ENCODE assay signal across 9 mouse cellular contexts in the genomic region with DNA sequence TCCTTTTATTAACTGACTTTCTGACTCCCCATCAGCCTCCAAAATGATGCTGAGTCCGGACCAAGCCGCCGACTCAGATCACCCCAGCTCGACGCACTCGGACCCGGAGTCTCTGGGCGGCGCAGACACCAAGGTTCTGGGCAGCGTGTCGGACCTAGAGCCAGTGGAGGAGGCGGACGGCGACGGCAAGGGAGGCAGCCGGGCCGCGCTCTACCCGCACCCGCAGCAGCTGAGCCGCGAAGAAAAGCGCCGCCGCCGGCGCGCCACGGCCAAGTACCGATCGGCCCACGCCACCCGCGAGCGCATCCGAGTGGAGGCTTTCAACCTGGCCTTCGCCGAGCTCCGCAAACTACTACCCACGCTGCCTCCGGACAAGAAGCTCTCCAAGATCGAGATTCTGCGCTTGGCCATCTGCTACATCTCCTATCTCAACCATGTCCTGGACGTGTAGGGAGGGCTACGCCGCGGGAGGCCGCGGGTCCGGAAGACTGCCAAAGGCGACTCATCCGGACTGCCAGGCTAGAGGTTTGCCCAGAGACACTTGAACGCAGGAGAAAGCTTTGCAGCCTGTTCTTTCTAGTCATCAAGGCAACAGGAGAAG. TPM values are rescaled to one million over a fixed set of nuclear protein-coding genes. Genes with fewer than 3 reads are reported as not detected.
DNase-seq lines count a peak whose midpoint lies in the region; ATAC-seq and TF ChIP-seq lines count a peak whose summit lies in the region.
"Had no signal": no experiment of that assay in that cellular context is flagged by ENCODE, and none has a peak within 500 bp of the region (broad histone marks: within the 10 kb centered on the region; RNA-seq: fewer than 3 reads in every experiment).

No protein-coding gene starts in this region.

- peak overlapping the region; percentile 32 for H3K4me2 ChIP-seq in kidney, embryonic 14.5 days (replicated peaks; ENCODE audit: low read depth, low read length)
- H3K4me2 ChIP-seq in intestine, embryonic 15.5 days (replicated peaks) = peak overlapping the region; percentile 72
- H3K4me2 ChIP-seq in midbrain, embryonic 12.5 days (replicated peaks) = peak overlapping the region; percentile 57

- no peak overlapping the region for H3K9ac ChIP-seq in kidney, embryonic 14.5 days (ENCODE audit: low read depth, low read length)
- no peak overlapping the region for H3K9ac ChIP-seq in intestine, embryonic 15.5 days
- H3K9ac ChIP-seq in midbrain, embryonic 12.5 days (replicated peaks) = peak overlapping the region; percentile 80

- no peak for TF ChIP-seq CTCF in kidney, adult 2 months (conservative IDR thresholded peaks at IDR 0.05; ENCODE audit: insufficient read depth, insufficient read length, low read depth, low read length)

- H3K4me3 ChIP-seq in kidney, embryonic 14.5 days (ENCODE audit: low read length) = peak overlapping the region; percentile 34
- H3K4me3 ChIP-seq in kidney, adult 2 months (ENCODE audit: insufficient read depth, low read depth, low read length) = no peak overlapping the region
- peak overlapping the region; percentile 54 for H3K4me3 ChIP-seq in embryonic facial prominence, embryonic 10.5 days
- H3K4me3 ChIP-seq in intestine, embryonic 15.5 days (replicated peaks) = peak overlapping the region; percentile 33
- peak overlapping the region; percentile 55 for H3K4me3 ChIP-seq in midbrain, embryonic 12.5 days

- no peak for DNase-seq in kidney, adult 2 months
- peak; percentile 25 for DNase-seq in adrenal gland, postnatal 14 days
- DNase-seq in embryonic facial prominence, embryonic 10.5 days (ENCODE audit: low spot score) = peak; percentile 68
- peak; percentile 11 for DNase-seq in testis, postnatal 14 days (ENCODE audit: low spot score)
- no peak for DNase-seq in urinary bladder, postnatal 10 days (ENCODE audit: low spot score)

- no peaks in the 10 kb centered on the region for H3K9me3 ChIP-seq in kidney, embryonic 14.5 days (ENCODE audit: control insufficient read depth, low read length)
- no peaks in the 10 kb centered on the region for H3K9me3 ChIP-seq in embryonic facial prominence, embryonic 10.5 days
- no peaks in the 10 kb centered on the region for H3K9me3 ChIP-seq in intestine, embryonic 15.5 days
- H3K9me3 ChIP-seq in midbrain, embryonic 12.5 days = no peaks in the 10 kb centered on the region

- ATAC-seq in kidney, embryonic 14.5 days (ENCODE audit: low FRiP score, low TSS enrichment) = no peak; the same call in 1 of the 2 replicates
- ATAC-seq in intestine, embryonic 15.5 days = no peak
- peak; percentile 20; the same call in 1 of the 2 replicates for ATAC-seq in midbrain, embryonic 12.5 days (ENCODE audit: low FRiP score, low read depth)

- no peak for TF ChIP-seq POLR2A in kidney, adult 2 months (IDR thresholded peaks at IDR 0.05; ENCODE audit: low read depth, low read length)

- H3K27ac ChIP-seq in kidney, embryonic 14.5 days (ENCODE audit: low read depth, low read length) = no peak overlapping the region
- H3K27ac ChIP-seq in kidney, adult 2 months (ENCODE audit: insufficient read depth, low read depth, low read length) = no peak overlapping the region
- H3K27ac ChIP-seq in embryonic facial prominence, embryonic 10.5 days (replicated peaks) = peak overlapping the region; percentile 72
- H3K27ac ChIP-seq in intestine, embryonic 15.5 days = no peak overlapping the region
- H3K27ac ChIP-seq in midbrain, embryonic 12.5 days (replicated peaks) = peak overlapping the region; percentile 97

- H3K4me1 ChIP-seq in kidney, embryonic 14.5 days (ENCODE audit: control insufficient read depth, insufficient read depth, low read length) = peaks cover 9% of the 10 kb centered on the region; the same call in 1 of the 2 replicates
- no peaks in the 10 kb centered on the region for H3K4me1 ChIP-seq in kidney, adult 2 months (ENCODE audit: control insufficient read depth, insufficient read depth, low read length)
- H3K4me1 ChIP-seq in embryonic facial prominence, embryonic 10.5 days = peaks cover 30% of the 10 kb centered on the region
- peaks cover 20% of the 10 kb centered on the region for H3K4me1 ChIP-seq in intestine, embryonic 15.5 days (replicated peaks)
- H3K4me1 ChIP-seq in midbrain, embryonic 12.5 days = peaks cover 21% of the 10 kb centered on the region

- WGBS in kidney, embryonic 14.5 days = under 1% methylated on average over 53 of the region's 53 CpGs
- WGBS in kidney, adult 2 months = 1% methylated on average over 53 of the region's 53 CpGs
- WGBS in embryonic facial prominence, embryonic 10.5 days = under 1% methylated on average over 53 of the region's 53 CpGs
- WGBS in intestine, embryonic 15.5 days = 2% methylated on average over 53 of the region's 53 CpGs
- whole genome bisulfite sequencing in midbrain, embryonic 12.5 days = 0% methylated on average over 53 of the region's 53 CpGs

- H3K36me3 ChIP-seq in kidney, embryonic 14.5 days (ENCODE audit: control insufficient read depth, insufficient read depth, low read length) = no peaks in the 10 kb centered on the region
- no peaks in the 10 kb centered on the region for H3K36me3 ChIP-seq in kidney, adult 2 months (ENCODE audit: control insufficient read depth, insufficient read depth, low read length)
- H3K36me3 ChIP-seq in embryonic facial prominence, embryonic 10.5 days (replicated peaks) = no peaks in the 10 kb centered on the region
- H3K36me3 ChIP-seq in intestine, embryonic 15.5 days = no peaks in the 10 kb centered on the region
- H3K36me3 ChIP-seq in midbrain, embryonic 12.5 days = no peaks in the 10 kb centered on the region

- peaks cover 73% of the 10 kb centered on the region for H3K27me3 ChIP-seq in kidney, embryonic 14.5 days (ENCODE audit: control insufficient read depth, insufficient read depth, low read length)
- peaks cover 6% of the 10 kb centered on the region for H3K27me3 ChIP-seq in kidney, adult 2 months (replicated peaks; ENCODE audit: control insufficient read depth, insufficient read depth, low read length)
- peaks cover 100% of the 10 kb centered on the region for H3K27me3 ChIP-seq in embryonic facial prominence, embryonic 10.5 days (replicated peaks; ENCODE audit: low read depth, poor library complexity, severe bottlenecking)
- H3K27me3 ChIP-seq in intestine, embryonic 15.5 days (replicated peaks) = peaks cover 62% of the 10 kb centered on the region
- H3K27me3 ChIP-seq in midbrain, embryonic 12.5 days = peaks cover 75% of the 10 kb centered on the region

RNA-seq across cellular contexts. Expression of a gene that starts 2.8 kb away (rescaled TPM):
- polyA plus RNA-seq in kidney, embryonic 14.5 days (2014; fragmentation: Nextera tagmentation; extraction: Ambion mirVana) = not detected in 2 replicates
- polyA plus RNA-seq in kidney, adult 2 months (2012; rRNA removed) = not detected in 2 replicates
- not detected in 2 replicates for total RNA-seq in adrenal gland, postnatal 14 days (2021)
- 16.1 and 22.3 TPM in 2 replicates for polyA plus RNA-seq in embryonic facial prominence, embryonic 10.5 days (2016; fragmentation: Nextera tagmentation; extraction: Ambion mirVana)
- polyA plus RNA-seq in intestine, embryonic 15.5 days (2015; fragmentation: Nextera tagmentation; extraction: Ambion mirVana) = 0.06 TPM in 1 of 2 replicates, not detected in the other
- 127 and 132 TPM in 2 replicates for polyA plus RNA-seq in midbrain, embryonic 12.5 days (2016; fragmentation: Nextera tagmentation; extraction: Ambion mirVana)
- polyA plus RNA-seq: gonadal fat pad, adult 2 months had no signal

Comparison
In these comparisons a context has a peak if more than half of its experiments do, and no peak if none do; other contexts are left out.
1. H3K27ac ChIP-seq: peak in embryonic facial prominence, embryonic 10.5 days (single experiment) and midbrain, embryonic 12.5 days (single experiment); none in kidney, embryonic 14.5 days (single experiment), kidney, adult 2 months (single experiment) and intestine, embryonic 15.5 days (single experiment).
2. DNase-seq: peak in adrenal gland, postnatal 14 days (single experiment), embryonic facial prominence, embryonic 10.5 days (single experiment) and testis, postnatal 14 days (single experiment); none in kidney, adult 2 months (single experiment) and urinary bladder, postnatal 10 days (single experiment).
3. RNA of a gene that starts 2.8 kb away (polyA plus RNA-seq): 127 to 132 TPM in midbrain, embryonic 12.5 days and 16.1 to 22.3 TPM in embryonic facial prominence, embryonic 10.5 days; not detected in kidney, embryonic 14.5 days, 0.06 TPM in intestine, embryonic 15.5 days and not detected in kidney, adult 2 months; every median in the first group is over 10 times any median in the second.
4. Peak in every context shown above with its lines, with median percentiles within 50 percentile points of each other: H3K4me2 ChIP-seq.